Mouse (Mus musculus): ENCODE data around the gene Rara.

Gene Rara

GRCm38 (mm10) chr11:98938701-98939083, 11.1 kb downstream of the Rara start:
- DNase-seq (ENCODE audit: low spot score): no peak

- no peak for DNase-seq (ENCODE audit: low spot score)
Observed at GRCm38 (mm10) chr11:98939084-98939952, 11.7 kb downstream of the Rara start.

DNA sequence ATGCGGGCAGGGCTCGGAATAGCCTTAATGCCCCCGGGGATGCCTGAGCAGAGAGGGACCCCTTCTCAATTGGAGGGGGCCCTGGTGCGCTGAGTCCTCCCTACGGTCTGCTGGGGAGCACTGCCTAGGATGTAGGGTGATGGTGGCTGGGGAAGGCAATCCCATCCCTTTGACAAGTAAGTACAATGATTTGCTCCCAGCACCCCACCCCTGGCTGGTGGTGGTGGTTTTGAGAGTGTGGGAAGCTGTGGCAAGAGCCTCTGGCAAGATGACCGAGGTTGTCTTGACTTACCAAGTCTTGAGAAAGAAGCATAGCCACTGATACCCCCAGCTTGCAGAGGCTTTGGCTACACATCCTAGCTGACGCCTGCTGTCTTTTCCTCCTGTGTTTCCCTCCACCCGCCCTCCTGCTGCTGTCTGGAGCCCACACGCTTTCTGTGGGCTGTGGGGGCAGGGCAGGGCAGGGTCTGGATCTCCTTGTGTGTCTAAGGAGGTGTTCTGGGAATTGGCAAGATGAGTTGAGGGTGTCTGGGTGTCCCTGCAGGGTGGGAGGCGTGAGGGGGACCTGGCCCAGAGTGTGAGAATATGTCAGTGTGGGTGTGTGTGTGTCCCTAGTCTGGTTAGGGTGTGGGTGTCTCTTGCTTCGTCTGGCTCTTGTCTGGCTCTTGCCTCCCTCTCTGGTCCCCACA, 12.5 kb downstream of the Rara start:
- DNase-seq (ENCODE audit: low spot score): peak; percentile 25

- no peak for DNase-seq (ENCODE audit: low spot score)
Observed at GRCm38 (mm10) chr11:98940776-98941175, 13.2 kb downstream of the Rara start.

GRCm38 (mm10) chr11:98941341-98941825, 13.8 kb downstream of the Rara start:
- DNase-seq (ENCODE audit: low spot score): peak; percentile 56

- peak; percentile 80 for DNase-seq (ENCODE audit: low spot score)
Observed at GRCm38 (mm10) chr11:98941826-98942550, 14.4 kb downstream of the Rara start.

DNA sequence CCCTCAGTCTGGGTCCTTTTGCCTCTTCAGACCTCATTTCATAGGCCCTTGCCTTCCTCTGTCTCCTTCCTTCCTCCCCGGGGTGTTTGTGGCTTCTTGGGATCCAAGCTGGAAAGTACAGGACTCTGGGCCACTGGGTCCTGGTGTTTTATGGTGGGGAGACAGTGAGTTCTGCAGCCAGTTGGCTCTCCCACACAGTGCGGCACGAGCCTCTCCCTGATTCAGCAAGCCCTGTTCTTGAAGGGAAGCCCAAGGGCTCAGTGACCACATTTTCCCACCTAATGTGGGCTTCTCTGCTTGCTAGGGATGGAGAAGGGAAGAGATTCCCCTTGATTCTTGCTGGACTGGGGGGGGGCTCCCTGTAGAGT, 14.9 kb downstream of the Rara start:
- peak; percentile 39 for DNase-seq (ENCODE audit: low spot score)

DNA sequence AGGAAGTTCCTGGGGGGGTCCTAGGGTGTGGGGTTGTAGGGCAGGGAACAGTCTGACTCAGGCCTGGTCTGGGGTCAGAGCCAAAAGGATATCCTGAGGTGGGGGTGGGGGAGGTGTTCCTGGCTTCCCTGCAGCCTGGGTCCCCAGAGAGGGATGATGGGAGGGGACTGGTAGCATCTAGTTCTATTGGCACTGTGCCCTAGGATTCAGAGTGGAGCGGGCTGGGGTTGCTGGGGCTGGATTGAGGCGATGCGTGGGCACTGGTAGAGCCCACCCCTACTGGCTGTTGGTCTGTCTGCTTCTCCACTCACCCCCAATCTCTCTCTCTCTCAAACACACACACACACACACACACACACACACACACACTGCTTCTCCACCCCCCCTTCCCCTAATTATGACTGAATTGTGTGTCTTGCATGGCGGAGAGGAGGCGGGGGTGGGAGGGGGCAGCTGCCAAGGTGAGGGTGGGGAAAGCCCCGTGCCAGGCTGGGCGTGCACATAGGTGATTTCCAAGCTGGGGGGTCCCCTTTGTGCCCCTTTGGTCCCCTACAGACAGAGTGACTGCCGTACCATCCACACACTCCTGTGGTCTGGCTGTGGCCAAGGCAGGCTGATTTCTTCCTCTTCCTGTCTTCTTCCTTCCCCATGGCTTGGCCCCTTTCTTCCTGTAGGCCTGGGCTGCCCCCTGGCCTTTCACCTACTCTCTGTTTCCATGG, 15.5 kb downstream of the Rara start:
- DNase-seq (ENCODE audit: low spot score): peak; percentile 42

GRCm38 (mm10) chr11:98943741-98944461, 16.3 kb downstream of the Rara start:
- no peak for DNase-seq (ENCODE audit: low spot score)

DNA sequence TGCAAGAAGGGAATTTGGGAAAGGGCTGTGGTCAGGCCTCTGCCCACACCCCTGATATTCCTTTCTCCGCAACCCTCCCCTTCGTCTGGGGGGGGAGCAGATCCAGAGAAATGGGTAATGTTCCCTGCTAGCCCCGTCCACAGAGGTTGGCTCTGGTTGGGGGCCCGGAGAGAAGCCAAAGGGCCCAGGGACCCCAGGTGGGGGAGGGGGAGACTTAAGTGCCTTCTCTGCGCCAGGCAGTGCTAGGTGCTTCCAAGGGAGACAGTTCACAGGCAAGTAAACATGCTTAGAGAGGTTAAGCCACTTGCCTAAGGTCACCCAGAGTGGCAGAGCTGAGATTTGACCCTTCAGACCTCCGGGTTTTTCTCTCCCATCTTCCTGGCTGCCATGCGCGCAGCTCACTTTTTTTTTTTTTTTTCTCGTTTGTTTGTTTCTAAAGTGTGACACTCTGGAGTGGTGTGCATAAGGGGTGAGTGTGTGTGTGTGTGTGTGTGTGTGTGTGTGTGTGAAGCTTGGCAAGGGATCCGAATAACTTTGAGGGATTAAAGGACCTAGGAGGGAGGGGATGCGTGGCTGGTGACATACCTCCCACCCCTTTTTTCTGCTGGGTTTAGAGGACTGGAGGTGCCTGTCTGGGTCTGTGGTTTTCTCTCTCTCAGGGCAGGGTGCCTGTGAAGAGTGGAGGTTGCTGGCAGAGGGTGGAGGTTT, 17.4 kb downstream of the Rara start:
- no peak for DNase-seq (ENCODE audit: low spot score)

DNA sequence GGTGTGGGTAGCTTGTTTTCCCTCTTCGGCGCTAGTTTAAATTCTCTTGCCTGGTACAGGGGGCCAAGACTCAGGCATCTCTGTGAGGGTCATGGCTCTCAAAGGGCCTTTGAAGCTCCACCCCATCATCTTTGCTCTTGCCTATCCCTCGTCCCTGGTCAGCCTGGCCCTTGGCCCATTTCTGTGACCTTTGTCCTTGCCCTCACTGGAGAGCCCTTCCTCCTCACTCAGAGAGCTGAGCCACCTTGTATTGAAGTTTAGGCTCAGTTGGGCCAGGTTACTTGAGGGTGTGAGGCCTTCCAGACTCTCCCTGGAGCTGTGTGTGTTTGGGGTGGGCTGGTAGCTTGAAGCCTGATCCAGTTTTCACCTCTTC, 18.0 kb downstream of the Rara start:
- DNase-seq (ENCODE audit: low spot score): no peak

- no peak for DNase-seq (ENCODE audit: low spot score)
Observed at GRCm38 (mm10) chr11:98947969-98948569, 20.5 kb downstream of the Rara start.

DNA sequence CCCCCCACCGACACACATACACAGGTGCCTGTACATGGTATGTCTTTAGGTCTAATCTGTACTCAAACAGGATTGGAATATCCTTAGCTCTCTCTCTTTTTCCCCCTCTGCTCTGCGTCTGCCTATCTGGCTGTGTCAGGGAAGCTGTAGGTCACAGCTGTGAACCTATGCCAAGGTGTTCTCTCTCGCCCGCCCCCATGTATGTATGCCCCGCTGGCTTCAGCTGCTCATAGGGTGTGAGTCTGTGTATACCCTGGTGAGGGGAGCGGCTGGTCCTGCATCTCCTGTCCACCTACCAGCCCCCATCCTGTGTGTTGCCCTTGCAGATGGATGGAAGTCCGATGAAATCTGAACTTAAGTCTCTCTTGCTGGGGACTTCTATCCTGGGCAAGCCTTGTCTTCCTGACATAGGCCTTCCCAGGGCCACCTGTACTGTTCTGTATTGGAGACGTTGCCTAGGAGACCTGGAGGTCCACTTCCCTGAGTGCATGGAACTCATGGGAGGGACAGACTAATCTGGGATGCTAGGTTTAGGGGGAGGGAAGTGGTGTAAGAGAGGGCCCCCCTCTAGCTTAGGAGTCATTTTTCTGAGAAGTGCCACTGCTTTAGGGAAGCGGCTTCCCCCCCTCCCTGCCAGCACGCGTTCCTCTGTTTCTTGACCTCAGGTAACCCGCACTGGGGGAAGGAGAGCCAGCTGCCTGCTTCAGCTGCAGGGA, 21.8 kb downstream of the Rara start:
- DNase-seq (ENCODE audit: low spot score): no peak

DNA sequence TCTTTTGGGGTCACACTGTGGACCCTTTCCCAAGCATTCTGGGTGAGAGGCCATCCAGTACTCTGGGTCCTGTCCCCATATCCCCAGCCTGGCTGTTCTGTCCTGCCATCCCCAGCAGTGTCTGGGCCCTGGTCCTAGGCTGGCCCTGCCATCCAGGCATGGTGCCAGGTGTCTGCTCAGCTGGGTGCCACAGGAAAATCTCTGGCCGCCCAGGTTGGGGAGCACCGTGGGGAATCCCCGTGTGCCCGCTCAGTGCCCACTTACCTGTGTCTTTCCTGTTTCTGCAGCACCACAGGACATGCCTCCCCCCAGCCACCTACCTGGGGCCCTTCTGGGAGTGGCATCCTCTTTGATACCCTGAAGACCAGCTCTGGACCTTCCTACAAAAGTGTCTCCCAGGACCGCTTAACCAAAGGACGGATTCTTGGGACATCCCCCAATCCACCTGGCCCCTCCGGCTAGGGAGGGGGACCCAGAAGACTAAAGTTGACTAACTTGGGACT, 22.4 kb downstream of the Rara start:
- DNase-seq (ENCODE audit: low spot score): no peak

GRCm38 (mm10) chr11:98950484-98950883, 22.9 kb downstream of the Rara start:
- DNase-seq (ENCODE audit: low spot score): no peak

DNA sequence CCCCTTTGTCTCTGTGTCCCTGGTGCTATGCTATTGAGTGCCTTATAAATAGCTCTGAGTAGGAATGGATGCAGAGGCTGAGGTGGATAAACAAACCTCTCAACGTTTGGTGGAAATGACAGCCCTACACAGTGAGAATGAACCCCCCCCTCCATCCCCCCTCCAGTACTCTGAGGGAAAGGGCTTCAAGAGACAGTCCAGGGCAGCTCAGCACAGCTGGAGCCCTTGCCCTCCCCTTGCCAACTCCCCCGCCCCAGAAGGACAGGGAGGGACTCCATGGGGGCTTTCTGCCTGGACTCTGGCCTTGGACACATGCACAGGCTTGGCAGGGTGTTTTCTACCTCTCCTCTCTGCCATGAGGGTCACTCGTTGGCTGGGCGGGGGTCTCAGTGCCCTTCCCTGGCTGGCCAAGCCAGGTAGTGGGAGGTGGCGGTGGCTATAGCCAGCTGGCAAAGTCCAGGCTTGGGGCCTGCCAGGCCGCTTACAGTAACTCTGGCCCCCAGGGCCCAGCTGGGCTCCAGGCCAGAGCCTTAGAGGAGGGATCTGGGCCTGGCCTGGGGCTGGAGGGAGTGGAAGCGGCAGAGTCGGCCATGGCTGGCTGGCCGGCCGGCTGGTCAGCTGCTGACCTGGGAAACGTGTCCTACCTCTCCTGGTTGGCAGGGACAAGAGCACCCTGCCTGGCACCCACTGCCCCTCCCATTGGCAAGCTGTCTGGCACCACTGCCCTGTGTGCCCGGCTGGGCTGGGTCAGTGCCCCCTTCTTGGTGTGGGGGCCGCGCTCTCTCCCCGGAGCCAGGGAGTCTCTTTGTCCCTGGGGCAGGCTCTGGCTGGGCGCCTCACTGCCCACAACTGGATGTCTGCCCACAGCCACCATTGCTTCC, 23.6 kb downstream of the Rara start:
- peak; percentile 86 for DNase-seq (ENCODE audit: low spot score)

DNA sequence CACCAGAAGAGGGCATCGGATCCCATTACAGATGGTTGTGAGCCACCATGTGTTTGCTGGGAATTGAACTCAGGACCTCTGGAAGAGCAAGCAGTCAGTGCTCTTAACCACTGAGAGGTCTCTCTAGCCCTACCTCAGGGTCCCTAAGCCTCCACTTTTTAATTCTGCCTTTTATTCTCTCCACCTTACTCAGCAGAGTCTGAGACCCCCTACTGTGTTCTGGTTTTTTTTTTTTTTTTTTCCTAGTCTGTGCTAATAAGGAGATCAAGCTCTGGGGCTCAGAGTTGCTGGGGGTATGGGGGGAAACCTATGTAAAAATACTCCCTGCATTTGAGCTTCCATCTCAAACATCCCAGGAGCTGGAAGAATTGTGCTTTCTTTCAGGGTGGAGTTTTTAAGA, 24.5 kb downstream of the Rara start:
- DNase-seq (ENCODE audit: low spot score): no peak

- peak; percentile 12 for DNase-seq (ENCODE audit: low spot score)
Observed at GRCm38 (mm10) chr11:98952736-98953135, 25.1 kb downstream of the Rara start.

All from testis, postnatal 14 days (tissue).